Mouse (Mus musculus) thymus, adult 2 months (tissue): ENCODE data around the gene Pycr2. TPM values are rescaled to one million over a fixed set of nuclear protein-coding genes. Genes with fewer than 3 reads are reported as not detected.

Experiments used
- DNase-seq: peaks from one replicate; pipeline ENCODE4 v3.0.0; 2021
- H3K27ac ChIP-seq: fragments of 200-500 bp; 2 replicates; pipeline ENCODE4 v1.5.1; 2012; ENCODE audit warnings: low read length, control low read depth; ENCODE audit not compliant: control insufficient read depth, insufficient read depth
- H3K27me3 ChIP-seq: fragments of 200-500 bp; 2 replicates; pipeline ENCODE4 v1.6.1; 2012; ENCODE audit warnings: mild to moderate bottlenecking, low read length, moderate library complexity, mixed read lengths; ENCODE audit not compliant: control insufficient read depth, insufficient read depth
- H3K36me3 ChIP-seq: fragments of 200-500 bp; 2 replicates; pipeline ENCODE4 v1.6.1; 2012; ENCODE audit warnings: mild to moderate bottlenecking, low read length, moderate library complexity; ENCODE audit not compliant: control insufficient read depth, insufficient read depth
- H3K4me1 ChIP-seq: fragments of 200-500 bp; replicated peaks from 2 replicates; pipeline ENCODE4 v1.6.1; 2012; ENCODE audit warnings: low read length; ENCODE audit not compliant: control insufficient read depth, insufficient read depth
- H3K4me3 ChIP-seq: fragments of 200-500 bp; 2 replicates; pipeline ENCODE4 v1.5.1; 2012; ENCODE audit warnings: mild to moderate bottlenecking, low read length, control low read depth, moderate library complexity; ENCODE audit not compliant: control insufficient read depth, insufficient read depth
- CTCF ChIP-seq: fragments of 200-500 bp; IDR thresholded peaks from 2 replicates; pipeline ENCODE4 v1.5.1; 2012; ENCODE audit warnings: mild to moderate bottlenecking, control low read depth, low read length, moderate library complexity, borderline replicate concordance; ENCODE audit not compliant: control insufficient read depth, poor library complexity, insufficient read depth; ENCODE audit errors: extremely low read depth
- POLR2A ChIP-seq: fragments of 200-500 bp; IDR thresholded peaks from 2 replicates; pipeline ENCODE4 v1.6.1; 2012; ENCODE audit warnings: mild to moderate bottlenecking, low read length, control low read depth, moderate library complexity; ENCODE audit not compliant: control insufficient read depth, poor library complexity, insufficient read depth; ENCODE audit errors: extremely low read depth
- WGBS: fragments of 180-500 bp; shearing (Covaris S2); methylation state at CpG from one replicate; pipeline ENCODE4 v1.1.7; 2018; 5-methylcytosine and 5-hydroxymethylcytosine counted together
- polyA plus RNA-seq: library from polyadenylated mRNA; depleted of rRNA; stranded (reverse); fragments of >200 nt; gene quantifications from 2 replicates; pipeline ENCODE4 v1.2.3, GENCODE M21; 2012; rRNA removed

The Pycr2 gene
- polyA plus RNA-seq, 1 experiment = 101 TPM

- TF ChIP-seq CTCF (no peak), POLR2A (no peak)
These were observed 41.2 kb downstream of the Pycr2 start for GRCm38 (mm10) chr1:180945001-180945980.

DNA sequence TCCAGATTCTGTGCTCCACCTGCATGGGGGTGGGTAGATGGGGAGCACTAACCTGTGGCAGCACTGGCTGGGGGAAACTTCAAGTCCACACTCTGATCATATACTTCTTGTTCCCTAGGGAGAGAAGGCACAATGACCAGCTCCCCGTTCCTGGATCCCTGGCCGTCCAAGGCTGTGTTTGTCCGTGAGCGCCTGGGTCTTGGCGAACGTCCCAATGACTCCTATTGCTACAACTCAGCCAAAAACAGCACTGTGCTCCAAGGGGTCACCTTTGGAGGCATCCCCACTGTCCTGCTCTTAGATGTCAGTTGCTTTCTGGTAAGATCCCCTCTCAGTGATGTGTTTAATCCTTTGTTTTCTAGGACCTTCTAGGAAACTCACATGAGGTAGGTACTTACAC is 42.4 kb downstream of the Pycr2 start:
- 96% methylated on average over 6 of the region's 6 CpGs for WGBS
- Histone ChIP-seq H3K27me3 (no peaks in the 10 kb centered on the region), H3K4me1 (peaks cover 42% of the 10 kb centered on the region), H3K27ac (no peak overlapping the region), H3K36me3 (no peaks in the 10 kb centered on the region), H3K4me3 (no peak overlapping the region)
- no peak for DNase-seq
- no peak for TF ChIP-seq CTCF
- TF ChIP-seq POLR2A = no peak

More at GRCm38 (mm10) chr1:180945001-180945980, 41.2 kb downstream of the Pycr2 start:
- no peaks in the 10 kb centered on the region for H3K36me3 ChIP-seq
- DNase-seq = peak; percentile 44
- peaks cover 51% of the 10 kb centered on the region for H3K4me1 ChIP-seq
- WGBS = 14% methylated on average over 20 of the region's 20 CpGs
- H3K27ac ChIP-seq = peak overlapping the region; percentile 49
- H3K4me3 ChIP-seq = peak overlapping the region; percentile 18
- no peaks in the 10 kb centered on the region for H3K27me3 ChIP-seq

DNA sequence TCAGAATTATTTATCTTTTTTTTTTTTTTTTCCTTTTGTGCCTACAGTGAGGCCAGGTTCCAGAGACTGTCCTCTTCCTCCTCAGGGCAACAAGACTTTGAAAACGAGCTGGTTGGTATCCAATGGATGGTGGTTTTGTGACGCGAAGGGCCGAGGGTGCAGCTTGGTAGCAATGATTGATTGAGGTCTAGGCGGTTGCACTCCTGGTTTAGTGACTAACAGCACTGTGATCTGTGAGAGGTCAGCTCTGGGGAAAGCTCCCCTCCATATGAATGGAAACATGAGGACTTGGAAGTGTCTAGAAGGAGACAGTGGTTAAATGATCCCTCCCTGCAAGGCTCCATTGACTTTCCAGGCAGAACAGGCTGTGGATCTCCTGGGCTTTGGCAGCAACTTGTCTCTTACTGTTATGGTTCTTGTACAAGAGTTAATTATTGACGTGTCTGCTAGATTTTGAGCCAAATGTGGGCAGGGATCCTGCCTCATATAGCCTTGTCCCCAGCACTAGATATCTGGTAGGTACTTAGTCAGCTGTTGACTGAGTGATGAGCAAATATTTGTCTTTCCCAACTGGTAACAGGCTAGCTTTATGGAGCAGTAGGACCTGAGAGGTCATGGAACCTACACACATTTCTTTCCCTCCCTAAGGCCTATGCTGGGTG is 48.1 kb downstream of the Pycr2 start:
- H3K36me3 ChIP-seq = no peaks in the 10 kb centered on the region; the same call in 1 of the 2 replicates

DNA sequence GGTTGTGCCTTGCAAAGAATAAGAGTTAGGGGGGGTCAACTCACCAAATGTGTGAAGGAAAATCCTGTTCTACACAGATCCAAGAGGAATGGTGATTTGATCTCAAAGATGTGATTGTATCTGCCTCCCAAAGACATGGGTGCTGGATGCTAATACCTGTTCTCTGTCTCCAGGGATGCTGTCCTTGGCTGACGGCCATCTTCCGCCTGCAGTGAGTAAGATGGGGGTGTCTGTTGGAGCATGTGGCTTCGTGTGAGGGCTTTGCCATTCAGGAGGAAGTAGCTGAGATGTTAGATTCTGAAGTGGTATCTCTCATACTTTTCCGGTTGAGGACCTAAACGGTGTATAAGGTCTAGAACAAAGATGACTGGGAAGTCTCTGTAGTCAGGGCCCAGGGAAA is 48.7 kb downstream of the Pycr2 start:
- Histone ChIP-seq H3K27me3 (no peaks in the 10 kb centered on the region), H3K36me3 (no peaks in the 10 kb centered on the region; the same call in 1 of the 2 replicates), H3K4me3 (no peak overlapping the region), H3K4me1 (peaks cover 5% of the 10 kb centered on the region; the same call in 1 of the 2 replicates), H3K27ac (no peak overlapping the region)
- 84% methylated on average over 5 of the region's 5 CpGs for WGBS
- no peak for DNase-seq
- TF ChIP-seq CTCF (no peak), POLR2A (no peak)

More for the DNA sequence above, 48.1 kb downstream of the Pycr2 start:
- TF ChIP-seq CTCF (no peak), POLR2A (no peak)
- Histone ChIP-seq H3K4me1 (0 out of 2 replicates have a peak, but pooled peaks cover 3% of the 10 kb centered on the region), H3K27ac (no peak overlapping the region), H3K4me3 (no peak overlapping the region), H3K27me3 (no peaks in the 10 kb centered on the region)
- WGBS = 91% methylated on average over 6 of the region's 6 CpGs
- no peak for DNase-seq

DNA sequence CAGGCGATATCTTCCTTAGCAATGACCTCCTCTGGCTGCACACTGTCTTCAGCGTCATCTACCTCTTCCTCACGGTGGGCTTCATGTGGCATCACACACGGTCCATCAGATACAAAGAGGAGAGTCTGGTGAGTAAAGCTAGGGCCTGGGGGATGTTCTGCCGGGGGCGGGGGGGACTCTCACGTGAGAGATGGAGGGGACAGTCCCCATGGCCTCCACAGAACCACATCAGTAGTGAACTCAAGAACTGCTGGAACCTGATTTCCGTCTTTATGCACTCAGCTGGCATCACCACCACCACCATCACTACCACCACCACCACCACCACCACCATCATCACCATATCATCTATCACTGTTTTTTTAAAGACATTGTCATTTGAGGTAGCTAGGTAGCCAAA is 52.3 kb downstream of the Pycr2 start:
- 92% methylated on average over 8 of the region's 8 CpGs for WGBS
- Histone ChIP-seq H3K4me3 (no peak overlapping the region), H3K27ac (no peak overlapping the region), H3K27me3 (no peaks in the 10 kb centered on the region), H3K36me3 (peaks cover 4% of the 10 kb centered on the region; the same call in 1 of the 2 replicates), H3K4me1 (peaks cover 5% of the 10 kb centered on the region; the same call in 1 of the 2 replicates)
- DNase-seq = no peak
- no peak for TF ChIP-seq CTCF

GRCm38 (mm10) chr1:180956973-180957381 is 52.9 kb downstream of the Pycr2 start:
- H3K27ac ChIP-seq = no peak overlapping the region
- no peak overlapping the region for H3K4me3 ChIP-seq
- DNase-seq = no peak
- H3K36me3 ChIP-seq = peaks cover 6% of the 10 kb centered on the region; the same call in 1 of the 2 replicates
- H3K4me1 ChIP-seq = peaks cover 5% of the 10 kb centered on the region; the same call in 1 of the 2 replicates
- WGBS = 90% methylated on average over 8 of the region's 8 CpGs
- H3K27me3 ChIP-seq = no peaks in the 10 kb centered on the region
- no peak for TF ChIP-seq CTCF
- no peak for TF ChIP-seq POLR2A

Other genes with a start within 250 kb of the Pycr2 start
- 0.13 and 0.52 TPM in 2 replicates for gene Mixl1, start 207.3 kb upstream of the Pycr2 start, polyA plus RNA-seq
- gene Acbd3, start 178.2 kb upstream of the Pycr2 start, polyA plus RNA-seq = 14.8 and 16.7 TPM in 2 replicates
- gene H3f3a, start 90.3 kb upstream of the Pycr2 start, polyA plus RNA-seq = 750 and 796 TPM in 2 replicates
- gene Sde2, start 53.2 kb upstream of the Pycr2 start, polyA plus RNA-seq = 18.4 and 19.4 TPM in 2 replicates
- 0.98 and 1.9 TPM in 2 replicates for gene Lefty2, start 11.2 kb upstream of the Pycr2 start, polyA plus RNA-seq
- 6.0 and 6.4 TPM in 2 replicates for gene Lefty1, start 30.7 kb downstream of the Pycr2 start, polyA plus RNA-seq
- 47.3 and 49.3 TPM in 2 replicates for gene Tmem63a, start 38.1 kb downstream of the Pycr2 start, polyA plus RNA-seq
- 33.2 and 39.3 TPM in 2 replicates for gene Ephx1, start 116.6 kb downstream of the Pycr2 start, polyA plus RNA-seq
- 0.06 and 0.09 TPM in 2 replicates for gene 9130409I23Rik, start 146.9 kb downstream of the Pycr2 start, polyA plus RNA-seq
- gene Nvl, start 239.9 kb downstream of the Pycr2 start, polyA plus RNA-seq = 21.7 and 24.5 TPM in 2 replicates
- 12.6 and 17.1 TPM in 2 replicates for gene Cnih4, start 240.4 kb downstream of the Pycr2 start, polyA plus RNA-seq